Mouse (Mus musculus) E14TG2a.4 (cell line): ENCODE measurements around the gene Lrrc25.

Experiments used
- CTCF ChIP-seq: conservative IDR thresholded peaks from 2 replicates; pipeline ENCODE4 v1.5.1; 2014; ENCODE audit warnings: low read length
- NANOG ChIP-seq: IDR thresholded peaks from 2 replicates; pipeline ENCODE4 v1.6.1; 2014; ENCODE audit warnings: borderline replicate concordance, low read length, mixed read lengths

GRCm38 (mm10) chr8:70648921-70649320 is 33.0 kb downstream of the Lrrc25 start:
- no peak for TF ChIP-seq CTCF
- no peak for TF ChIP-seq NANOG
